Mouse (Mus musculus) stomach, postnatal 0 days (tissue): ENCODE results near the gene Clec2d. TPM values are rescaled to one million over a fixed set of nuclear protein-coding genes. Genes with fewer than 3 reads are reported as not detected.
A peak's percentile ranks its signal among the peaks of the same experiment; 100 is the strongest.

ENCODE experiments used
- ATAC-seq: fragments of 200-750 bp; cut with Nextera tagmentation; 2 replicates; pipeline ENCODE4 v1.8.0; 2017; ENCODE audit not compliant: low FRiP score, low TSS enrichment
- DNase-seq: peaks from one replicate; pipeline ENCODE4 v3.0.0-alpha.2; 2016; ENCODE audit warnings: low spot score
- H3K27ac ChIP-seq: fragments of 300-500 bp; sonication (generic); replicated peaks from 2 replicates; pipeline ENCODE4 v1.5.1; 2014; ENCODE audit warnings: mild to moderate bottlenecking, control low read depth
- H3K27me3 ChIP-seq: fragments of 300-500 bp; sonication (generic); 2 replicates; pipeline ENCODE4 v1.6.1; 2014; ENCODE audit warnings: low read length; ENCODE audit not compliant: control insufficient read depth, insufficient read depth
- H3K36me3 ChIP-seq: fragments of 300-500 bp; sonication (generic); 2 replicates; pipeline ENCODE4 v1.6.1; 2014; ENCODE audit warnings: low read length, mixed read lengths; ENCODE audit not compliant: control insufficient read depth, insufficient read depth
- H3K4me1 ChIP-seq: fragments of 300-500 bp; sonication (generic); replicated peaks from 2 replicates; pipeline ENCODE4 v1.6.1; 2014; ENCODE audit warnings: antibody characterized with exemption; ENCODE audit not compliant: control insufficient read depth, insufficient read depth
- H3K4me2 ChIP-seq: fragments of 300-500 bp; sonication (generic); replicated peaks from 2 replicates; pipeline ENCODE4 v1.6.1; 2014; ENCODE audit warnings: low read depth, mild to moderate bottlenecking, control low read depth, moderate library complexity
- H3K4me3 ChIP-seq: fragments of 300-500 bp; sonication (generic); 2 replicates; pipeline ENCODE4 v1.5.1; 2014; ENCODE audit warnings: low read depth, low read length, control low read depth
- H3K9ac ChIP-seq: fragments of 300-500 bp; sonication (generic); 2 replicates; pipeline ENCODE4 v1.6.1; 2014; ENCODE audit warnings: mild to moderate bottlenecking, low read length, control low read depth, mixed read lengths
- H3K9me3 ChIP-seq: fragments of 300-500 bp; sonication (generic); 2 replicates; pipeline ENCODE4 v1.6.1; 2016; ENCODE audit warnings: low read length; ENCODE audit not compliant: control insufficient read depth
- CTCF ChIP-seq: IDR thresholded peaks from 2 replicates; pipeline ENCODE4 v1.5.1; 2016; ENCODE audit warnings: antibody characterized with exemption, low read depth, mild to moderate bottlenecking, moderate library complexity
- EP300 ChIP-seq: optimal IDR thresholded peaks from 2 replicates; pipeline ENCODE3; 2016; ENCODE audit warnings: antibody characterized with exemption
- WGBS: fragments of 180-500 bp; shearing (Covaris S2); extraction: QIAGEN DNeasy Blood & Tissue Kit; methylation state at CpG from one replicate; pipeline ENCODE4 v1.1.7; 2014; 5-methylcytosine and 5-hydroxymethylcytosine counted together
- microRNA-seq: library from miRNA; unstranded; fragments of <30 nt; microRNA quantifications from one replicate; pipeline ENCODE4, GENCODE M21; 2016
- polyA plus RNA-seq: library from polyadenylated mRNA; unstranded; fragments of >200 nt; fragmentation: Nextera tagmentation; extraction: Ambion mirVana; gene quantifications from 2 replicates; pipeline ENCODE4 v1.2.1, GENCODE M21; 2015

Gene Clec2d
- polyA plus RNA-seq, 1 experiment from 2014 or later, result 0.42 TPM

GRCm38 (mm10) chr6:129233366-129233954, 53.0 kb downstream of the Clec2d start:
- Histone ChIP-seq H3K4me3 (no peak overlapping the region), H3K27ac (peak overlapping the region; percentile 65), H3K9ac (no peak overlapping the region), H3K9me3 (no peaks in the 10 kb centered on the region), H3K27me3 (no peaks in the 10 kb centered on the region), H3K4me2 (no peak overlapping the region), H3K36me3 (no peaks in the 10 kb centered on the region), H3K4me1 (peaks cover 15% of the 10 kb centered on the region)
- DNase-seq, result no peak
- no peak for ATAC-seq
- no peak for TF ChIP-seq CTCF
- TF ChIP-seq EP300, result no peak
- WGBS, result 68% methylated on average over 6 of the region's 6 CpGs

GRCm38 (mm10) chr6:129233955-129234369, 53.5 kb downstream of the Clec2d start:
- Histone ChIP-seq H3K4me2 (no peak overlapping the region), H3K4me3 (no peak overlapping the region), H3K9me3 (no peaks in the 10 kb centered on the region), H3K9ac (no peak overlapping the region), H3K27ac (peak overlapping the region; percentile 65), H3K36me3 (no peaks in the 10 kb centered on the region), H3K27me3 (no peaks in the 10 kb centered on the region), H3K4me1 (peaks cover 13% of the 10 kb centered on the region)
- ATAC-seq (no peak), DNase-seq (no peak)
- WGBS, result 80% methylated on average over 11 of the region's 18 CpGs
- TF ChIP-seq EP300 (no peak), CTCF (no peak)

- TF ChIP-seq CTCF (no peak), EP300 (no peak)
- peak overlapping the region; percentile 91 for H3K27ac ChIP-seq
- WGBS, result 70% methylated on average over 8 of the region's 8 CpGs
- H3K9ac ChIP-seq, result no peak overlapping the region
- no peak overlapping the region for H3K4me3 ChIP-seq
- H3K9me3 ChIP-seq, result no peaks in the 10 kb centered on the region
- H3K36me3 ChIP-seq, result no peaks in the 10 kb centered on the region
- H3K4me2 ChIP-seq, result no peak overlapping the region
- DNase-seq (no peak), ATAC-seq (no peak)
- H3K4me1 ChIP-seq, result peaks cover 13% of the 10 kb centered on the region
- no peaks in the 10 kb centered on the region for H3K27me3 ChIP-seq
These were observed 54.3 kb downstream of the Clec2d start for GRCm38 (mm10) chr6:129234456-129235360.

GRCm38 (mm10) chr6:129235855-129236461, 55.5 kb downstream of the Clec2d start:
- no peaks in the 10 kb centered on the region for H3K27me3 ChIP-seq
- H3K4me1 ChIP-seq, result peaks cover 11% of the 10 kb centered on the region
- no peak overlapping the region for H3K4me3 ChIP-seq
- ATAC-seq (no peak; the same call in 1 of the 2 replicates), DNase-seq (no peak)
- H3K36me3 ChIP-seq, result no peaks in the 10 kb centered on the region
- no peak for TF ChIP-seq EP300
- TF ChIP-seq CTCF, result no peak
- peak overlapping the region; percentile 91 for H3K27ac ChIP-seq
- no peak overlapping the region for H3K9ac ChIP-seq
- H3K9me3 ChIP-seq, result no peaks in the 10 kb centered on the region
- H3K4me2 ChIP-seq, result 0 out of 2 replicates have a peak overlapping the region, but pooled peaks have one; percentile 8
- 53% methylated on average over 5 of the region's 5 CpGs for WGBS

Small RNA genes within 50 kb of the gene (microRNA-seq; reads per million reads assigned to microRNA genes)
- not detected for gene Gm27514

Other genes starting within 250 kb of the Clec2d start
- gene Clec2g, start 246.2 kb upstream of the Clec2d start, polyA plus RNA-seq, result 3.6 and 3.8 TPM in 2 replicates
- gene Klrb1f, start 134.7 kb upstream of the Clec2d start, polyA plus RNA-seq, result 0.16 and 0.18 TPM in 2 replicates
- gene Clec2e, start 79.7 kb upstream of the Clec2d start, polyA plus RNA-seq, result 0.07 TPM in 1 of 2 replicates, not detected in the other
- 0.15 and 0.18 TPM in 2 replicates for gene Cd69, start 94.8 kb downstream of the Clec2d start, polyA plus RNA-seq
- gene 4922502D21Rik, start 151.2 kb downstream of the Clec2d start, polyA plus RNA-seq, result not detected in 2 replicates
- 0.40 and 0.61 TPM in 2 replicates for gene Clec12a, start 162.1 kb downstream of the Clec2d start, polyA plus RNA-seq
- gene Clec12b, start 205.3 kb downstream of the Clec2d start, polyA plus RNA-seq, result 0.07 TPM in 1 of 2 replicates, not detected in the other
- gene Clec1b, start 216.7 kb downstream of the Clec2d start, polyA plus RNA-seq, result 0.08 and 0.18 TPM in 2 replicates
- 0.05 and 0.08 TPM in 2 replicates for gene Clec9a, start 228.2 kb downstream of the Clec2d start, polyA plus RNA-seq